Mouse (Mus musculus): ENCODE data around the gene Cst8. TPM values are rescaled to one million over a fixed set of nuclear protein-coding genes. Genes with fewer than 3 reads are reported as not detected.

Cst8 gene
- not detected in 2 replicates for polyA plus RNA-seq (2015; fragmentation: Nextera tagmentation; extraction: Ambion mirVana)

GRCm38 (mm10) chr2:148798485-148798884, at the start of gene Cst8:
TSS of gene Cst8 (plus strand) at chr2:148798785.

DNA sequence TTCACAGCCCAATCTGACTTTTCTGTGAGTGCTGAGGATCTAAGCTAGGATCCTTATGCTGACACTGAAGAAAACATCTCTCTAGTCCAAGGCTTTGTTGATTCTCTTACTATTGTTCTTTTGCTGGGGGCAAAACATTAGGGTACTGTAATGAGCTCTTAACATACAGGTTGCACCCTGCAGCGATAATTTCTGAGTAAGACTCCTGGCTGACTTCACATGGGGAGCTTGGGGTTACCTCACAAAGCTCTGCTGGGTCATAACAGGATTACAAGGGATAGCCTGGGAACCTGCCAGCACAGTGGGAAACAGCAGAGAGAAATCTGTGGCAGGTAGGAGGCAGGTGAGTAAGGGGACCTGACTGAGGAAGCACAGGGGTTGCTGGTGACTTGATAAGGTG, 48.5 kb upstream of the Cst8 start, which contains the start of gene Cstl1:
Gene Cstl1, plus strand, starts transcription at position 301 of the 400 bp plus-strand sequence.

DNA sequence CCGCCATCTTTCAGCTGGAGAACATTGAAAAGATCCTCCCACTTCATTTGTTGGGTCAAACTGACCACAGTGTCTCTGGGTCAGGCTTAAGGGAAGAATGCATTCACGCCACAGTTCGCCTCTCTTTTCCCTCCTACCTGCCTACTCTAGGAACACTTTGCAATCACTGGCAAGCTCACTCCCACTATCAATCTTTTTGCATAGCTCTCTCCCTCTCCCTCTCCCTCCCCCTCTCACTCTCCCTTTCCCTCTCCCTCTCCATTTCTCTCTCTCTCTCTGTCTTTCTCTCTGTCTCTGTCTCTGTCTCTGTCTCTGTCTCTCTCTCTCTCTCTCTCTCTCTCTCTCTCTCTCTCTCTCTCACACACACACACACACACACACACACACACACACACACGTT, 27.2 kb upstream of the Cst8 start, which contains the start of gene Cst11:
Gene Cst11, minus strand, starts transcription at position 101 of the 400 bp plus-strand sequence.

DNA sequence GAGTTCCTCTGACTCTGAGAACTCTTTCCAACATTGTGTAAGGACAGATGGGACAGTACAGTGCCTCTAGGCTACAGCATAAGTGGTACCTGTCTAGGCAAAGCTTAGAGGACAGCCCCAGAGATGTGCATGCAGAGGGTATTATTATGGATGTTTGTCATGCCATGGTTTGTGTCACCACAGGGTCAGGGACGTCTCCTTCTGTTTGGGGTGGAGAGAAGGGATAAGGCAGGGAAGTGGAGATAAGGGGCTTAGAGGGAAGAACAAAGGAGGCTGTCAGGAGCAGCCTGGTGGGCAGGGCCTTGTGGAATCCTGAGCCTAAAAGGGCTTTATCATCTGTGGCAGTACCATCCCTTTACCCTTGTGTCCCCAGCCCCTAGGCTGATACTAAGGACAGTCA, 16.9 kb upstream of the Cst8 start, which contains the start of gene 8030411F24Rik:
Gene 8030411F24Rik, plus strand, starts transcription at position 301 of the 400 bp plus-strand sequence.

GRCm38 (mm10) chr2:148789142-148789541, 9.4 kb upstream of the Cst8 start, which contains the start of gene Cst12:
TSS of gene Cst12 (plus strand) at chr2:148789361.

GRCm38 (mm10) chr2:148819909-148820308, 21.3 kb downstream of the Cst8 start, which contains the start of gene Cst13:
TSS of gene Cst13 (plus strand) at chr2:148820081.

DNA sequence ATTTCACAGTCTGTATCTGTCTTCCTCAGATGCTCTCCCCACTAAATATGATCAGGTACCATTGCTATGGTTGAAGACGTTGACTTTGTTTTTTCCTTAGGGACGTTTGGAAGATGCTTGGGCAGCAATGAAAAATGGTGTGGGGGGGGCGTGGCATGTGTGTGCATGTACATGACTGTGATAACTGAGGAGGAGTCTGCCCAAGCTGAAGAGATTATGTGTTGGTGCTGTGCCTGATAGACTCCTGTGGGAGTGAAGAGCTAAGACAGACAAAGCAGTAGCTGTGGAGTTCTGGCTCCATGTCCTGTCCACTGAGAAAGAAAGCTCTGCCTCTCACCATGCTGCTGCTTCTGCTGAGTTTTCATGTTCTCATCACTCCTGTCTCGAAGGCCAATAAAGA, 36.3 kb downstream of the Cst8 start, which contains the start of gene Cst9:
Gene Cst9, plus strand, starts transcription at position 236 of the 400 bp plus-strand sequence.

Other genes with a start within 250 kb of the Cst8 start
- 75.2 and 80.6 TPM in 2 replicates for gene Nxt1, start 126.2 kb upstream of the Cst8 start, polyA plus RNA-seq (2015; fragmentation: Nextera tagmentation; extraction: Ambion mirVana)
- gene Gzf1, start 117.8 kb upstream of the Cst8 start, polyA plus RNA-seq (2015; fragmentation: Nextera tagmentation; extraction: Ambion mirVana), result 6.9 and 8.1 TPM in 2 replicates
- gene Napb, start 66.3 kb upstream of the Cst8 start, polyA plus RNA-seq (2015; fragmentation: Nextera tagmentation; extraction: Ambion mirVana), result 0.45 and 0.70 TPM in 2 replicates
- gene Cstl1, start 48.4 kb upstream of the Cst8 start, polyA plus RNA-seq (2015; fragmentation: Nextera tagmentation; extraction: Ambion mirVana), result not detected in 2 replicates
- not detected in 2 replicates for gene Cst11, start 27.3 kb upstream of the Cst8 start, polyA plus RNA-seq (2015; fragmentation: Nextera tagmentation; extraction: Ambion mirVana)
- not detected in 2 replicates for gene 8030411F24Rik, start 16.8 kb upstream of the Cst8 start, polyA plus RNA-seq (2015; fragmentation: Nextera tagmentation; extraction: Ambion mirVana)
- not detected in 2 replicates for gene Cst12, start 9.4 kb upstream of the Cst8 start, polyA plus RNA-seq (2015; fragmentation: Nextera tagmentation; extraction: Ambion mirVana)
- not detected in 2 replicates for gene Cst13, start 21.3 kb downstream of the Cst8 start, polyA plus RNA-seq (2015; fragmentation: Nextera tagmentation; extraction: Ambion mirVana)
- gene Cst9, start 36.4 kb downstream of the Cst8 start, polyA plus RNA-seq (2015; fragmentation: Nextera tagmentation; extraction: Ambion mirVana), result 0.31 and 0.73 TPM in 2 replicates
- not detected in 2 replicates for gene 9230104L09Rik, start 66.3 kb downstream of the Cst8 start, polyA plus RNA-seq (2015; fragmentation: Nextera tagmentation; extraction: Ambion mirVana)
- 328 and 437 TPM in 2 replicates for gene Cst3, start 76.9 kb downstream of the Cst8 start, polyA plus RNA-seq (2015; fragmentation: Nextera tagmentation; extraction: Ambion mirVana)
- not detected in 2 replicates for gene Gm1330, start 204.5 kb downstream of the Cst8 start, polyA plus RNA-seq (2015; fragmentation: Nextera tagmentation; extraction: Ambion mirVana)
- not detected in 2 replicates for gene Gm10750, start 218.5 kb downstream of the Cst8 start, polyA plus RNA-seq (2015; fragmentation: Nextera tagmentation; extraction: Ambion mirVana)

Data from spleen, postnatal 0 days (tissue).